Comparison of ENCODE assay signal across 8 mouse cellular contexts in genomic region chr17:71598659-71599554, GRCm38 (mm10). TPM values are rescaled to one million over a fixed set of nuclear protein-coding genes. Genes with fewer than 3 reads are reported as not detected.
DNase-seq lines count a peak whose midpoint lies in the region; ATAC-seq and TF ChIP-seq lines count a peak whose summit lies in the region.

No protein-coding gene starts in this region.

- peak overlapping the region; percentile 86 for H3K4me2 ChIP-seq in forebrain, embryonic 15.5 days (replicated peaks)

- peaks cover 0 to 1% of the 10 kb centered on the region in 2 experiments; a peak in 2 of 4 replicates for H3K4me1 ChIP-seq in ES-E14 (ENCODE audit: control insufficient read depth in 2 of 2, insufficient read depth in 2 of 2, low read length in 2 of 2, poor library complexity in 1 of 2)
- H3K4me1 ChIP-seq in forebrain, embryonic 15.5 days = peaks cover 28% of the 10 kb centered on the region
- peaks cover 10% of the 10 kb centered on the region; the same call in 1 of the 2 replicates for H3K4me1 ChIP-seq in lung, adult 2 months (ENCODE audit: control insufficient read depth, insufficient read depth, low read length)

- intact Hi-C loops in heart, postnatal 25 days (cut with DNase I) = loop anchor here (1.0 kb wide), 1 partner anchor 17 kb away; no protein-coding TSS in a partner anchor

- TF ChIP-seq CTCF in lung, adult 2 months (IDR thresholded peaks at IDR 0.05; ENCODE audit: insufficient read depth, low read length) = no peak

- in situ Hi-C loops in ES-E14 (cut with MboI; ENCODE audit: low sequenced_read_pairs in 2 of 2, unreplicated experiment in 2 of 2) = no loop called here

- peak overlapping the region; percentile 26 for H3K27ac ChIP-seq in ES-E14 (ENCODE audit: insufficient read depth, low read depth, low read length, poor library complexity, severe bottlenecking)
- peak overlapping the region; percentile 64 for H3K27ac ChIP-seq in forebrain, embryonic 15.5 days (replicated peaks)

- ATAC-seq in forebrain, embryonic 15.5 days (replicated peaks) = peak; percentile 99
- peak; percentile 96 for ATAC-seq in neutrophil, adult 5-6 weeks (ENCODE audit: extremely low read depth, insufficient number of reproducible peaks, low FRiP score, poor library complexity, severe bottlenecking)

- 5% methylated on average over 42 of the region's 42 CpGs for WGBS in forebrain, embryonic 15.5 days
- WGBS in lung, adult 2 months = 4% methylated on average over 42 of the region's 42 CpGs

- H3K27me3 ChIP-seq in forebrain, embryonic 15.5 days = no peaks in the 10 kb centered on the region

- no peaks in the 10 kb centered on the region for H3K36me3 ChIP-seq in ES-E14 (ENCODE audit: control insufficient read depth, insufficient read depth, low read length, poor library complexity, severe bottlenecking)
- no peaks in the 10 kb centered on the region for H3K36me3 ChIP-seq in forebrain, embryonic 15.5 days

- H3K4me3 ChIP-seq in ES-E14 (ENCODE audit: insufficient read depth in 1 of 2, low read depth in 1 of 2, low read length in 2 of 2, poor library complexity in 1 of 2, severe bottlenecking in 1 of 2) = peak overlapping the region; percentile 84 to 92
- peak overlapping the region; percentile 76 for H3K4me3 ChIP-seq in forebrain, embryonic 15.5 days
- peak overlapping the region; percentile 95 for H3K4me3 ChIP-seq in lung, adult 2 months (replicated peaks; ENCODE audit: extremely low read depth, low read depth, low read length)

- H3K9ac ChIP-seq in ES-E14 (ENCODE audit: insufficient read depth, low read depth, low read length, poor library complexity, severe bottlenecking) = peak overlapping the region; percentile 83
- peak overlapping the region; percentile 68 for H3K9ac ChIP-seq in forebrain, embryonic 15.5 days (replicated peaks)

- TF ChIP-seq POLR2A in lung, adult 2 months (IDR thresholded peaks at IDR 0.05; ENCODE audit: borderline replicate concordance, extremely low read depth, low read depth, low read length) = peak; percentile 61; the same call in 1 of the 2 replicates

- peak; percentile 85 for DNase-seq in ES-E14 (ENCODE audit: low read depth, low spot score)
- DNase-seq in cerebellum, adult 11-12 months = peak; percentile 95
- DNase-seq in heart, postnatal 25 days (ENCODE audit: low spot score) = peak; percentile 74
- DNase-seq in layer of hippocampus, adult 18-20 months (ENCODE audit: low spot score in 2 of 2) = peak; percentile 90 to 93
- peak; percentile 86 for DNase-seq in lung, adult 2 months
- peak; percentile 82 to 88 for DNase-seq in thymus, adult 18-20 months

- H3K9me3 ChIP-seq in ES-E14 (ENCODE audit: control insufficient read depth, insufficient read depth, low read depth, low read length) = no peaks in the 10 kb centered on the region
- no peaks in the 10 kb centered on the region for H3K9me3 ChIP-seq in forebrain, embryonic 15.5 days

TF ChIP-seq in ES-E14, 5 proteins besides CTCF, POLR2A, EP300 and RAD21:
- TF ChIP-seq MAFK (IDR thresholded peaks at IDR 0.05; ENCODE audit: insufficient read depth, low read depth, low read length) (peak; percentile 77; the same call in 1 of the 2 replicates), CHD2 (IDR thresholded peaks at IDR 0.05; ENCODE audit: low read depth, low read length) (no peak), HCFC1 (IDR thresholded peaks at IDR 0.05; ENCODE audit: borderline replicate concordance, insufficient read depth, low read length) (peak; percentile 80; the same call in 1 of the 2 replicates), ZC3H11A (IDR thresholded peaks at IDR 0.05; ENCODE audit: borderline replicate concordance, low read depth, low read length) (peak; percentile 44; the same call in 1 of the 2 replicates), ZNF384 (IDR thresholded peaks at IDR 0.05; ENCODE audit: low read depth, low read length) (peak; percentile 65; the same call in 1 of the 2 replicates)

RNA-seq across cellular contexts. Expression of gene Wdr43, which starts 16.8 kb away (rescaled TPM):
- total RNA-seq in ES-E14 (2012; rRNA removed) = 264 and 289 TPM in 2 replicates
- polyA plus RNA-seq in forebrain, embryonic 15.5 days (2015; fragmentation: Nextera tagmentation; extraction: Ambion mirVana) = 55.2 and 57.4 TPM in 2 replicates
- 10 to 100 TPM; 18.4 to 19.0 TPM for total RNA-seq in heart, postnatal 25 days (2021)
- 10 to 100 TPM; 26.1 to 28.6 TPM for total RNA-seq in layer of hippocampus, adult 18-20 months (2021)
- polyA plus RNA-seq in lung, adult 2 months (2012; rRNA removed) = 5.3 and 8.8 TPM in 2 replicates
- total RNA-seq in neutrophil, adult 5-6 weeks (2017) = 127 and 130 TPM in 2 replicates

RNA-seq across cellular contexts. Expression of gene Spdya, which starts 47.0 kb away (rescaled TPM):
- total RNA-seq in ES-E14 (2012; rRNA removed) = 0.22 and 0.32 TPM in 2 replicates
- polyA plus RNA-seq in forebrain, embryonic 15.5 days (2015; fragmentation: Nextera tagmentation; extraction: Ambion mirVana) = 1.2 and 1.3 TPM in 2 replicates
- total RNA-seq in heart, postnatal 25 days (2021) = under 1 TPM in 1 of 2 experiments, not detected in 1; 0.14 TPM
- 1 to 10 TPM; 1.1 to 1.5 TPM for total RNA-seq in layer of hippocampus, adult 18-20 months (2021)
- 0.12 TPM in 1 of 2 replicates, not detected in the other for polyA plus RNA-seq in lung, adult 2 months (2012; rRNA removed)
- not detected in 2 replicates for total RNA-seq in neutrophil, adult 5-6 weeks (2017)

Comparison
In these comparisons a context has a peak if more than half of its experiments do, and no peak if none do; other contexts are left out.
1. Peak in every context shown above with its lines: DNase-seq, ATAC-seq, H3K4me3 ChIP-seq and H3K27ac ChIP-seq.